Mouse (Mus musculus) stomach, adult 2 months (tissue): ENCODE measurements around the gene Olfr479. TPM values are rescaled to one million over a fixed set of nuclear protein-coding genes. Genes with fewer than 3 reads are reported as not detected.

Experiments
- polyA plus RNA-seq: library from polyadenylated mRNA; depleted of rRNA; stranded (reverse); fragments of >200 nt; gene quantifications from 2 replicates; pipeline ENCODE4 v1.2.3, GENCODE M21; 2012; rRNA removed

The Olfr479 gene
- polyA plus RNA-seq: not detected in 2 replicates

DNA sequence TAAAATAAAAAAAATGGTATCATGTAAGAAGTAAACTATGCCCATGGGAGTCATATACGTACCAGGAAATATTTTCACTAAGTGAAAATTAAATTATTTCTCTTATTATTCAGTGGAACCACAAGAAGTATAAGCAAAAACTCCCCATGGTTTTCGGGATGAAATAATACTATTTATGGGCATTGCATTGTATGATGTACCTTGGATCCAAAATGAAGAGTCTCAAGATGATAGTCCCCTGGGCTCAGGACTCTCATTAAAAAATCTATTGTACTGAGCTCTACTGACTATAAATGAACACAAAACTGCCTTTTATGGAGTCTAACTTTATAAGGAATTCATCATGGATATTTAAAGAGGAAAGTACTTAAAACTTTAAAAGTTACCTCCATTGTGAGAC lies at the start of gene Olfr479:
Gene Olfr479, plus strand, starts transcription at position 301 of the 400 bp plus-strand sequence.

DNA sequence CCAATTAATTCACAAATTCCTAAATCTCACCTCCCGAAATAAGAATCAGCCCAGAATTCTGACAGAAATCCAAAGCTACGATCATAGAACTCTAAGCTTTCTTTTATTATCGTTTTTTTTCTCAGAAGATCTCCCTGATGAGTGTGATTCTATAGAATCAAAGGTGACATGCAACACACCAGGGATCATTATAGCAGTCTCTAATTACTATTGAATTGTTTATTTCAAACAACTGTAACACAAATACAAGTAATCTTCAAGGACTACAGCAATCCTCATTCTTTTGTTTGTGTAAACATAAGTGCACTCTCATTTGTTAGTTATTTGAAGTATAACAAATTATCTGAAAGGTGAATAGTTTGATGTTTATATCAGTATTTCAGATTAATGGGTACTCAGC lies 16.6 kb upstream of the Olfr479 start, which contains the start of gene Olfr478:
Gene Olfr478, minus strand, starts transcription at position 101 of the 400 bp plus-strand sequence.

DNA sequence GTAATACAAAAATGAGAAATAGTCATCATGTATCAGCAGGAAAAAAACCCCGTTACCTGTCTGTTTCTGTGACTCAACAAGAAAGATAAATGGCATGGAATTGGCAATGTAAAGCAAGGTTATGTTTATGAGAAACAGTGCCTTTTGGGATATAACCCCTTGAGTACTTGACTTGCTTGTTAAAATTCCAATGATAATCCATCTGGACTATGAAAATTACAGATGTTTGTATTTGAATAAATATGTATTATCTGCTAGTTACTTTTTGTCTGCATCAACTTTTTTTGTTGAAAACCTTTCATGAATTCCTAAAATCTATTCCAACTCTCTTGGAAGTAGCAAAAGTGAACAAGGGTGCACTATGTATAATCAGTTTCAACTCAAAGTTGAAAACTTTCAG lies 16.8 kb downstream of the Olfr479 start, which contains the start of gene Olfr480:
Gene Olfr480, minus strand, starts transcription at position 101 of the 400 bp plus-strand sequence.

DNA sequence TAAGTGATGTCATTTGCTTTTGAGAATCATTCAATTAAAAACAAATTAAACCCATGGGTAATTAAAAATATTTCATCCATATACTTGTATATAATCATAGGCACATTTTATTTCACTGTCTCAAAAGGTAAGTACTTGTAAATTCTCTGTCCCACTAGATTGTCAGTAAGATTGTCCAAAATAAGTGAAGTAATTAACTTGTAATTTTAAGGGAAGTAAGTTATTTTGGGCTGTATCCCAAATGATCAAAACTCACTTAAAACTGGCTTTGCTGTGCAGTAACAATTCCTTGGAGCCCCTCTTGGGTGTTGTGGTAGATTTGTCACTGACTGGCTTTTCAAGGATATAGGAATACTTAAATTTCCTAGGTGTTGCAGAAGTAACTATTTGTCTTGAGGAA lies 29.1 kb downstream of the Olfr479 start, which contains the start of gene Olfr481:
Gene Olfr481, plus strand, starts transcription at position 301 of the 400 bp plus-strand sequence.

DNA sequence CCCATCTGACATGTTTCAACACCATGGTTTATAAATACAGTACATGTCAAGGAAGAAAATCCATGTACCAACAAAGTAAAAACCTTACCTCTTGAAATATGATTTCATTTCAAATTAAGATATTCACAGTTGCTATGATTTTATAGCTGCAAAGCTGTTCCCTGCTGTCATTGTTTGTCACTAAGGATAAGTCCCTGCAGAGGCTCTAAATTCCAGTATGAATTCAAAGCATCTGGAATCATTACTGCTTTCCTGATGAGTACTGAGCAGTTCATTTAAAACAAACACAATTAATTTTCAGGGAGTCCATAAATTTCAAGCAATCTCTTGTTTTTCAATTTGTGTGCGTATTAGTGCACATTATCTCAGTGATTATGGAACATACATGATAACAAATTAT lies 47.0 kb downstream of the Olfr479 start, which contains the start of gene Olfr482:
Gene Olfr482, minus strand, starts transcription at position 101 of the 400 bp plus-strand sequence.

DNA sequence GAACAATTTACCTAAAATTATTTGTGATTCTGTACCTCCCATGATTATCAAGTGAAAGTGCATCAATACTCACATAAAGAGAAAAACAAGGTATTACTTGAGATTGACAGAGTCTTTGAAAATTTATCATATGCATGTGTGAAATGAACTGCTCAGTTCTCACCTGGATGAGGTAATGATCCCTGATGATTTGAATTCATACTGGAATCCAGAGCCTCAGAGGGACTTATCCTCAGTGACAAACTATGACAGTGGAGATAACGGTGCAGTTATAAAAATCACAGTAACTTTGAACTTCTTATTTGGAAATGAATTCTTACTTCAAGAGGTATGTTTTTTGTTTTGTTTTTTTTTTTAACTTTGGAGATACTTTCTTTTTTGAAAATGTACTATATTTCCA lies 50.1 kb downstream of the Olfr479 start, which contains the start of gene Olfr483:
Gene Olfr483, plus strand, starts transcription at position 301 of the 400 bp plus-strand sequence.

Other genes with a start within 250 kb of the Olfr479 start
- gene Ovch2, start 249.5 kb upstream of the Olfr479 start, polyA plus RNA-seq: 0.12 TPM in 1 of 2 replicates, not detected in the other
- not detected in 2 replicates for gene Olfr467, start 238.4 kb upstream of the Olfr479 start, polyA plus RNA-seq
- gene Olfr469, start 225.2 kb upstream of the Olfr479 start, polyA plus RNA-seq: not detected in 2 replicates
- not detected in 2 replicates for gene Olfr470, start 203.2 kb upstream of the Olfr479 start, polyA plus RNA-seq
- not detected in 2 replicates for gene Olfr472, start 152.8 kb upstream of the Olfr479 start, polyA plus RNA-seq
- not detected in 2 replicates for gene Olfr473, start 120.2 kb upstream of the Olfr479 start, polyA plus RNA-seq
- not detected in 2 replicates for gene Olfr474, start 96.0 kb upstream of the Olfr479 start, polyA plus RNA-seq
- gene Olfr476, start 85.9 kb upstream of the Olfr479 start, polyA plus RNA-seq: not detected in 2 replicates
- gene Olfr477, start 64.0 kb upstream of the Olfr479 start, polyA plus RNA-seq: not detected in 2 replicates
- gene Olfr478, start 16.7 kb upstream of the Olfr479 start, polyA plus RNA-seq: not detected in 2 replicates
- not detected in 2 replicates for gene Olfr480, start 16.7 kb downstream of the Olfr479 start, polyA plus RNA-seq
- not detected in 2 replicates for gene Olfr481, start 29.2 kb downstream of the Olfr479 start, polyA plus RNA-seq
- not detected in 2 replicates for gene Olfr482, start 46.9 kb downstream of the Olfr479 start, polyA plus RNA-seq
- not detected in 2 replicates for gene Olfr483, start 50.2 kb downstream of the Olfr479 start, polyA plus RNA-seq
- gene Olfr484, start 76.8 kb downstream of the Olfr479 start, polyA plus RNA-seq: not detected in 2 replicates
- not detected in 2 replicates for gene Olfr485, start 109.2 kb downstream of the Olfr479 start, polyA plus RNA-seq
- gene Olfr486, start 122.0 kb downstream of the Olfr479 start, polyA plus RNA-seq: not detected in 2 replicates
- not detected in 2 replicates for gene Olfr487, start 163.9 kb downstream of the Olfr479 start, polyA plus RNA-seq
- not detected in 2 replicates for gene Olfr488, start 207.7 kb downstream of the Olfr479 start, polyA plus RNA-seq
- not detected in 2 replicates for gene Olfr490, start 238.2 kb downstream of the Olfr479 start, polyA plus RNA-seq